Mouse (Mus musculus): Measurements from ENCODE around the gene Perp. TPM values are rescaled to one million over a fixed set of nuclear protein-coding genes. Genes with fewer than 3 reads are reported as not detected.

Gene Perp
- total RNA-seq (2014; fragmentation: Nextera tagmentation) (0.88 and 2.6 TPM in 2 replicates), total RNA-seq (2017) (2.0 and 2.7 TPM in 2 replicates)

- ATAC-seq (replicated peaks; ENCODE audit: poor library complexity, severe bottlenecking) = peak; percentile 69
These were observed at the start of gene Perp for GRCm38 (mm10) chr10:18844441-18845286. TSS of gene Perp (plus strand) at chr10:18845020.

GRCm38 (mm10) chr10:18811751-18812150 is 33.1 kb upstream of the Perp start:
- no peak for ATAC-seq (replicated peaks; ENCODE audit: poor library complexity, severe bottlenecking)

- no peak for ATAC-seq (replicated peaks; ENCODE audit: poor library complexity, severe bottlenecking)
These were observed 28.3 kb upstream of the Perp start for GRCm38 (mm10) chr10:18816560-18816959.

GRCm38 (mm10) chr10:18825143-18825542 is 19.7 kb upstream of the Perp start:
- ATAC-seq (replicated peaks; ENCODE audit: poor library complexity, severe bottlenecking) = peak; percentile 51

GRCm38 (mm10) chr10:18826107-18826506 is 18.7 kb upstream of the Perp start:
- ATAC-seq (replicated peaks; ENCODE audit: poor library complexity, severe bottlenecking) = peak; percentile 82

- no peak for ATAC-seq (replicated peaks; ENCODE audit: poor library complexity, severe bottlenecking)
These were observed 16.9 kb upstream of the Perp start for GRCm38 (mm10) chr10:18827936-18828335.

- no peak for ATAC-seq (replicated peaks; ENCODE audit: poor library complexity, severe bottlenecking)
These were observed 14.5 kb upstream of the Perp start for GRCm38 (mm10) chr10:18830359-18830758.

- peak; percentile 69 for ATAC-seq (replicated peaks; ENCODE audit: poor library complexity, severe bottlenecking)
These were observed 13.0 kb upstream of the Perp start for GRCm38 (mm10) chr10:18831823-18832222.

GRCm38 (mm10) chr10:18834389-18834788 is 10.4 kb upstream of the Perp start:
- ATAC-seq (replicated peaks; ENCODE audit: poor library complexity, severe bottlenecking) = no peak

GRCm38 (mm10) chr10:18835684-18836479 is 8.9 kb upstream of the Perp start:
- ATAC-seq (replicated peaks; ENCODE audit: poor library complexity, severe bottlenecking) = peak; percentile 78

- ATAC-seq (replicated peaks; ENCODE audit: poor library complexity, severe bottlenecking) = no peak
These were observed 5.3 kb upstream of the Perp start for GRCm38 (mm10) chr10:18839530-18839929.

- no peak for ATAC-seq (replicated peaks; ENCODE audit: poor library complexity, severe bottlenecking)
These were observed 4.1 kb upstream of the Perp start for GRCm38 (mm10) chr10:18840736-18841135.

GRCm38 (mm10) chr10:18845287-18845662 is 455 bp downstream of the Perp start:
- no peak for ATAC-seq (replicated peaks; ENCODE audit: poor library complexity, severe bottlenecking)

GRCm38 (mm10) chr10:18845711-18846110 is 891 bp downstream of the Perp start:
- ATAC-seq (replicated peaks; ENCODE audit: poor library complexity, severe bottlenecking) = no peak

GRCm38 (mm10) chr10:18846474-18847264 is 1.8 kb downstream of the Perp start:
- ATAC-seq (replicated peaks; ENCODE audit: poor library complexity, severe bottlenecking) = peak; percentile 73

GRCm38 (mm10) chr10:18850177-18850576 is 5.4 kb downstream of the Perp start:
- no peak for ATAC-seq (replicated peaks; ENCODE audit: poor library complexity, severe bottlenecking)

- ATAC-seq (replicated peaks; ENCODE audit: poor library complexity, severe bottlenecking) = no peak
These were observed 8.6 kb downstream of the Perp start for GRCm38 (mm10) chr10:18853417-18853816.

GRCm38 (mm10) chr10:18857244-18857643 is 12.4 kb downstream of the Perp start:
- no peak for ATAC-seq (replicated peaks; ENCODE audit: poor library complexity, severe bottlenecking)

GRCm38 (mm10) chr10:18859632-18860031 is 14.8 kb downstream of the Perp start:
- no peak for ATAC-seq (replicated peaks; ENCODE audit: poor library complexity, severe bottlenecking)

GRCm38 (mm10) chr10:18860119-18860824 is 15.5 kb downstream of the Perp start:
- no peak for ATAC-seq (replicated peaks; ENCODE audit: poor library complexity, severe bottlenecking)

Data from granulocyte monocyte progenitor cell, adult 5-6 weeks (primary cell).